In the genomic region with DNA sequence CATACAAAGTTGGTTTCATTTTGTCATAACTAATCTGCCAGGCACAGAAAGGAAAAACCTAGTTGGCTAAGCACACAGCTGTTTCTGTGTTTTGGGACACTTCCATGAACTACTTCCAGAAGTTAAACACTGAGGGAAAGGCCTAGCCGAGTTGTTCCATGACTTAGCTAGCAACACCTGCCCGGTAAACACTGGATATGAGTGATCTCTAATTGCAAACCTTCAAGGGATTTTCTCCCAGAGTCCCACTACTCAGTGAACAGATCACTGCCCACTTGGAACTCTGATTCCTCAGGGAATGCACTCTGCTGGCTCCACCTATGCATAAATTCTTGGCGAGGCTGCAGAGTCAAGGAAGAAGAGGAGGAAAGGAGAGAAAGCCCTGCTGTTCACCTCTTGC, we compare ENCODE assay signal across 18 mouse cellular contexts. TPM values are rescaled to one million over a fixed set of nuclear protein-coding genes. Genes with fewer than 3 reads are reported as not detected.
DNase-seq lines count a peak whose midpoint lies in the region; ATAC-seq and TF ChIP-seq lines count a peak whose summit lies in the region.
"Had no signal": no experiment of that assay in that cellular context is flagged by ENCODE, and none has a peak within 500 bp of the region (broad histone marks: within the 10 kb centered on the region; RNA-seq: fewer than 3 reads in every experiment).

No protein-coding gene starts in this region.

- H3K9ac ChIP-seq in heart, embryonic 16.5 days (ENCODE audit: low read length), result no peak overlapping the region
- H3K9ac ChIP-seq: hindbrain, embryonic 12.5 days; intestine, embryonic 15.5 days; limb, embryonic 12.5 days; neural tube, embryonic 13.5 days had no signal

- POLR2A ChIA-PET in Patski (lab: Charles Lee), result no interaction called here

- no peak for TF ChIP-seq CTCF in kidney, adult 2 months (conservative IDR thresholded peaks at IDR 0.05; ENCODE audit: insufficient read depth, insufficient read length, low read depth, low read length)
- no peak for TF ChIP-seq CTCF in Patski (IDR thresholded peaks at IDR 0.05)

- peak; percentile 46 for ATAC-seq in Patski
- ATAC-seq in heart, embryonic 16.5 days (replicated peaks; ENCODE audit: extremely low read depth, insufficient read depth, low FRiP score), result no peak
- ATAC-seq: intestine, embryonic 15.5 days had no signal

- peaks cover 5% of the 10 kb centered on the region; the same call in 1 of the 2 replicates for H3K4me1 ChIP-seq in kidney, adult 2 months (ENCODE audit: control insufficient read depth, insufficient read depth, low read length)
- peaks cover 45% of the 10 kb centered on the region for H3K4me1 ChIP-seq in heart, embryonic 16.5 days (ENCODE audit: control insufficient read depth, insufficient read depth, low read length)

- peak overlapping the region; percentile 30; the same call in 1 of the 2 replicates for H3K27ac ChIP-seq in kidney, adult 2 months (ENCODE audit: insufficient read depth, low read depth, low read length)
- peak overlapping the region; percentile 49 for H3K27ac ChIP-seq in heart, embryonic 16.5 days (ENCODE audit: low read length)
- H3K27ac ChIP-seq: hindbrain, embryonic 12.5 days; intestine, embryonic 15.5 days; limb, embryonic 12.5 days; neural tube, embryonic 13.5 days had no signal

- DNase-seq in adrenal gland, postnatal 10 days, result peak; percentile 18
- DNase-seq in adrenal gland, adult 18-20 months (ENCODE audit: low spot score in 2 of 2), result no peak
- DNase-seq in kidney, adult 2 months, result peak; percentile 35
- no peak for DNase-seq in kidney, adult 8-10 months
- no peak for DNase-seq in Patski (ENCODE audit: low read depth, low spot score)
- DNase-seq in embryo, embryonic 10 days (ENCODE audit: low spot score), result no peak
- no peak for DNase-seq in cerebellum, postnatal 36 days
- DNase-seq: adrenal gland, adult 8-10 months; cerebellum, adult 9-10 months; lung, adult 2 months; right cerebral cortex, postnatal 4 days; thymus, postnatal 14 days had no signal

- H3K9me3 ChIP-seq in heart, embryonic 16.5 days (replicated peaks; ENCODE audit: control insufficient read depth, low read length), result no peaks in the 10 kb centered on the region
- H3K9me3 ChIP-seq: hindbrain, embryonic 12.5 days; intestine, embryonic 15.5 days; limb, embryonic 12.5 days; neural tube, embryonic 13.5 days had no signal

- WGBS in kidney, adult 2 months, result 21% methylated on average over 3 of the region's 3 CpGs
- 56% methylated on average over 3 of the region's 3 CpGs for WGBS in heart, embryonic 16.5 days

- TF ChIP-seq POLR2A in kidney, adult 2 months (IDR thresholded peaks at IDR 0.05; ENCODE audit: low read depth, low read length), result no peak

- no peaks in the 10 kb centered on the region for H3K36me3 ChIP-seq in kidney, adult 2 months (ENCODE audit: control insufficient read depth, insufficient read depth, low read length)
- H3K36me3 ChIP-seq in heart, embryonic 16.5 days (ENCODE audit: control insufficient read depth, insufficient read depth), result no peaks in the 10 kb centered on the region
- H3K36me3 ChIP-seq: hindbrain, embryonic 12.5 days; intestine, embryonic 15.5 days; limb, embryonic 12.5 days; neural tube, embryonic 13.5 days had no signal

- no peak overlapping the region for H3K4me3 ChIP-seq in kidney, adult 2 months (ENCODE audit: insufficient read depth, low read depth, low read length)
- H3K4me3 ChIP-seq in heart, embryonic 16.5 days (ENCODE audit: low read length), result no peak overlapping the region
- H3K4me3 ChIP-seq: hindbrain, embryonic 12.5 days; intestine, embryonic 15.5 days; limb, embryonic 12.5 days; neural tube, embryonic 13.5 days had no signal

- 0 out of 2 replicates have a peak overlapping the region, but pooled peaks have one; percentile 13 for H3K4me2 ChIP-seq in heart, embryonic 16.5 days (ENCODE audit: low read depth, low read length)
- H3K4me2 ChIP-seq: hindbrain, embryonic 12.5 days; intestine, embryonic 15.5 days; limb, embryonic 12.5 days; neural tube, embryonic 13.5 days had no signal

- CTCF ChIA-PET in Patski (lab: Charles Lee), result no interaction called here

- in situ Hi-C loops in Patski (cut with MboI; ENCODE audit: low pct_unique_long_range_greater_than_20kb), result no loop called here

- H3K27me3 ChIP-seq in kidney, adult 2 months (replicated peaks; ENCODE audit: control insufficient read depth, insufficient read depth, low read length), result no peaks in the 10 kb centered on the region
- no peaks in the 10 kb centered on the region for H3K27me3 ChIP-seq in Patski
- no peaks in the 10 kb centered on the region for H3K27me3 ChIP-seq in heart, embryonic 16.5 days (ENCODE audit: control insufficient read depth, insufficient read depth, low read length)
- H3K27me3 ChIP-seq: CH12.LX; hindbrain, embryonic 12.5 days; intestine, embryonic 15.5 days; limb, embryonic 12.5 days; neural tube, embryonic 13.5 days had no signal

RNA-seq across cellular contexts. Expression of a gene that starts 6.1 kb away (rescaled TPM):
- total RNA-seq in adrenal gland, postnatal 10 days (2021), result 10 to 100 TPM; 16.3 to 19.3 TPM
- total RNA-seq in adrenal gland, adult 18-20 months (2021), result 10 to 100 TPM; 16.4 to 16.5 TPM
- polyA plus RNA-seq in kidney, adult 2 months (2012; rRNA removed), result 4.1 and 4.7 TPM in 2 replicates
- polyA plus RNA-seq in Patski (2021), result 3.5 TPM
- 11.2 and 12.6 TPM in 2 replicates for polyA plus RNA-seq in heart, embryonic 16.5 days (2015; fragmentation: Nextera tagmentation; extraction: Ambion mirVana)

RNA-seq across cellular contexts. Expression of a gene that starts 44.5 kb away (rescaled TPM):
- 1 to 10 TPM; 8.1 to 8.7 TPM for total RNA-seq in adrenal gland, postnatal 10 days (2021)
- total RNA-seq in adrenal gland, adult 18-20 months (2021), result 10 to 100 TPM in 1 of 2 experiments, 1 to 10 TPM in 1; 7.6 to 10.4 TPM
- 6.8 and 8.1 TPM in 2 replicates for polyA plus RNA-seq in kidney, adult 2 months (2012; rRNA removed)
- 51.8 TPM for polyA plus RNA-seq in Patski (2021)
- polyA plus RNA-seq in heart, embryonic 16.5 days (2015; fragmentation: Nextera tagmentation; extraction: Ambion mirVana), result 22.9 and 24.8 TPM in 2 replicates

Comparison
In these comparisons a context has a peak if more than half of its experiments do, and no peak if none do; other contexts are left out.
1. DNase-seq: peak in adrenal gland, postnatal 10 days (single experiment) and kidney, adult 2 months (single experiment); none in adrenal gland, adult 18-20 months (0 of 2), kidney, adult 8-10 months (0 of 2), Patski (single experiment), embryo, embryonic 10 days (single experiment) and cerebellum, postnatal 36 days (0 of 2).